ENCODE assay signal across 8 mouse cellular contexts in the genomic region with DNA sequence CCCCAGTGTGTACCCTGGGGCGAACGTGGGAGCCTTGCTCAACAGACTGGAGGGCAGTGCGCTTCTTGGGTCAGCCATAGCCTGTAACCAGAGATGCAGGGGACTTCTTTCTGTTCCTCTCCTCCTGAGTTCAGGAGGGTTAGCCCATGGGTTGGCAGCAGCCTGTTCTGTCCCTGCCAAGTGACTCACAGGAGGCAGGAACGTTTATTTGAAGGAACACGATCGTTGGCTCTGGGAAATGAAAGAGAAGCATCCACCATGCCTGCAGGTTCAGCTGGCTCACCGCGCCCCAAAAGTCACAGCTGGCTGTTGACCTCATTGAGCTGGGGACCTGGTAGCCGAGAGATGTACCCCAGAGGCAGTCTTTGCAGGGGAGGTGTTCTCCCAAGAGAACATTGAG.
DNase-seq lines count a peak whose midpoint lies in the region; ATAC-seq lines count a peak whose summit lies in the region.

No protein-coding gene starts in this region.

- peaks cover 97% of the 10 kb centered on the region for H3K27me3 ChIP-seq in forebrain, embryonic 10.5 days (ENCODE audit: poor library complexity, severe bottlenecking)
- H3K27me3 ChIP-seq in forebrain, embryonic 11.5 days (ENCODE audit: control insufficient read depth, insufficient read depth, low read length): peaks cover 24% of the 10 kb centered on the region
- H3K27me3 ChIP-seq in midbrain, embryonic 13.5 days: peaks cover 38% of the 10 kb centered on the region

- no peak for ATAC-seq in forebrain, embryonic 11.5 days (replicated peaks; ENCODE audit: low FRiP score)
- no peak for ATAC-seq in midbrain, embryonic 13.5 days
- ATAC-seq in megakaryocyte-erythroid progenitor cell, adult 5-6 weeks (replicated peaks; ENCODE audit: low FRiP score, low TSS enrichment, poor library complexity, severe bottlenecking): no peak

- peaks cover 86% of the 10 kb centered on the region for H3K4me1 ChIP-seq in forebrain, embryonic 10.5 days
- peaks cover 46% of the 10 kb centered on the region for H3K4me1 ChIP-seq in forebrain, embryonic 11.5 days (replicated peaks; ENCODE audit: control insufficient read depth, insufficient read depth, low read length)
- H3K4me1 ChIP-seq in midbrain, embryonic 13.5 days (replicated peaks): peaks cover 78% of the 10 kb centered on the region

- no peaks in the 10 kb centered on the region for H3K36me3 ChIP-seq in forebrain, embryonic 10.5 days (replicated peaks)
- H3K36me3 ChIP-seq in forebrain, embryonic 11.5 days (ENCODE audit: control insufficient read depth, insufficient read depth, low read length): no peaks in the 10 kb centered on the region
- no peaks in the 10 kb centered on the region for H3K36me3 ChIP-seq in midbrain, embryonic 13.5 days

- H3K9ac ChIP-seq in forebrain, embryonic 11.5 days (ENCODE audit: low read length): no peak overlapping the region
- no peak overlapping the region; the same call in 1 of the 2 replicates for H3K9ac ChIP-seq in midbrain, embryonic 13.5 days (replicated peaks)

- DNase-seq in forebrain, embryonic 10.5 days (ENCODE audit: extremely low spot score, low spot score): no peak
- DNase-seq in forebrain, embryonic 11.5 days (ENCODE audit: low spot score): no peak
- peak; percentile 68 for DNase-seq in adipocyte (ENCODE audit: low spot score)
- peak; percentile 54 to 66 for DNase-seq in gastrocnemius, adult 8-10 months (ENCODE audit: low spot score in 2 of 2)
- DNase-seq in thymus, adult 18-20 months: no peak
- DNase-seq in urinary bladder, postnatal 10 days (ENCODE audit: low spot score): no peak

- WGBS in forebrain, embryonic 10.5 days: 43% methylated on average over 9 of the region's 9 CpGs
- 45% methylated on average over 9 of the region's 9 CpGs for WGBS in forebrain, embryonic 11.5 days
- WGBS in midbrain, embryonic 13.5 days: 39% methylated on average over 9 of the region's 9 CpGs

- H3K27ac ChIP-seq in forebrain, embryonic 10.5 days: peak overlapping the region; percentile 78
- no peak overlapping the region for H3K27ac ChIP-seq in forebrain, embryonic 11.5 days (ENCODE audit: low read depth, low read length)
- peak overlapping the region; percentile 85 for H3K27ac ChIP-seq in midbrain, embryonic 13.5 days

- H3K9me3 ChIP-seq in forebrain, embryonic 10.5 days: no peaks in the 10 kb centered on the region
- H3K9me3 ChIP-seq in forebrain, embryonic 11.5 days (ENCODE audit: control insufficient read depth, low read length): no peaks in the 10 kb centered on the region
- H3K9me3 ChIP-seq in midbrain, embryonic 13.5 days: no peaks in the 10 kb centered on the region

- H3K4me3 ChIP-seq in forebrain, embryonic 10.5 days: no peak overlapping the region
- H3K4me3 ChIP-seq in forebrain, embryonic 11.5 days (ENCODE audit: low read depth, low read length): no peak overlapping the region
- no peak overlapping the region for H3K4me3 ChIP-seq in midbrain, embryonic 13.5 days (replicated peaks)

- H3K4me2 ChIP-seq in forebrain, embryonic 11.5 days (ENCODE audit: low read depth, low read length, severe bottlenecking): no peak overlapping the region
- H3K4me2 ChIP-seq in midbrain, embryonic 13.5 days (replicated peaks): no peak overlapping the region

Comparison
In these comparisons a context has a peak if more than half of its experiments do, and no peak if none do; other contexts are left out.
1. DNase-seq: peak in adipocyte (single experiment) and gastrocnemius, adult 8-10 months (2 of 2); none in forebrain, embryonic 10.5 days (single experiment), forebrain, embryonic 11.5 days (single experiment), thymus, adult 18-20 months (0 of 2) and urinary bladder, postnatal 10 days (single experiment).